Mouse (Mus musculus) thymus, adult 2 months (tissue): ENCODE measurements around the gene Zfp276. TPM values are rescaled to one million over a fixed set of nuclear protein-coding genes. Genes with fewer than 3 reads are reported as not detected.
"Not testable (repeated sequence)": the region's sequence is repeated elsewhere in the genome, so short reads cannot be mapped to it uniquely, and the experiment has no call there.

ENCODE experiments used
- DNase-seq: peaks from one replicate; pipeline ENCODE4 v3.0.0; 2021
- H3K27ac ChIP-seq: fragments of 200-500 bp; 2 replicates; pipeline ENCODE4 v1.5.1; 2012; ENCODE audit warnings: low read length, control low read depth; ENCODE audit not compliant: control insufficient read depth, insufficient read depth
- H3K27me3 ChIP-seq: fragments of 200-500 bp; 2 replicates; pipeline ENCODE4 v1.6.1; 2012; ENCODE audit warnings: mild to moderate bottlenecking, low read length, moderate library complexity, mixed read lengths; ENCODE audit not compliant: control insufficient read depth, insufficient read depth
- H3K36me3 ChIP-seq: fragments of 200-500 bp; 2 replicates; pipeline ENCODE4 v1.6.1; 2012; ENCODE audit warnings: mild to moderate bottlenecking, low read length, moderate library complexity; ENCODE audit not compliant: control insufficient read depth, insufficient read depth
- H3K4me1 ChIP-seq: fragments of 200-500 bp; replicated peaks from 2 replicates; pipeline ENCODE4 v1.6.1; 2012; ENCODE audit warnings: low read length; ENCODE audit not compliant: control insufficient read depth, insufficient read depth
- H3K4me3 ChIP-seq: fragments of 200-500 bp; 2 replicates; pipeline ENCODE4 v1.5.1; 2012; ENCODE audit warnings: mild to moderate bottlenecking, low read length, control low read depth, moderate library complexity; ENCODE audit not compliant: control insufficient read depth, insufficient read depth
- CTCF ChIP-seq: fragments of 200-500 bp; IDR thresholded peaks from 2 replicates; pipeline ENCODE4 v1.5.1; 2012; ENCODE audit warnings: mild to moderate bottlenecking, control low read depth, low read length, moderate library complexity, borderline replicate concordance; ENCODE audit not compliant: control insufficient read depth, poor library complexity, insufficient read depth; ENCODE audit errors: extremely low read depth
- POLR2A ChIP-seq: fragments of 200-500 bp; IDR thresholded peaks from 2 replicates; pipeline ENCODE4 v1.6.1; 2012; ENCODE audit warnings: mild to moderate bottlenecking, low read length, control low read depth, moderate library complexity; ENCODE audit not compliant: control insufficient read depth, poor library complexity, insufficient read depth; ENCODE audit errors: extremely low read depth
- WGBS: fragments of 180-500 bp; shearing (Covaris S2); methylation state at CpG from one replicate; pipeline ENCODE4 v1.1.7; 2018; 5-methylcytosine and 5-hydroxymethylcytosine counted together
- polyA plus RNA-seq: library from polyadenylated mRNA; depleted of rRNA; stranded (reverse); fragments of >200 nt; gene quantifications from 2 replicates; pipeline ENCODE4 v1.2.3, GENCODE M21; 2012

Zfp276 gene
- polyA plus RNA-seq, 1 experiment: 82.4 TPM

DNA sequence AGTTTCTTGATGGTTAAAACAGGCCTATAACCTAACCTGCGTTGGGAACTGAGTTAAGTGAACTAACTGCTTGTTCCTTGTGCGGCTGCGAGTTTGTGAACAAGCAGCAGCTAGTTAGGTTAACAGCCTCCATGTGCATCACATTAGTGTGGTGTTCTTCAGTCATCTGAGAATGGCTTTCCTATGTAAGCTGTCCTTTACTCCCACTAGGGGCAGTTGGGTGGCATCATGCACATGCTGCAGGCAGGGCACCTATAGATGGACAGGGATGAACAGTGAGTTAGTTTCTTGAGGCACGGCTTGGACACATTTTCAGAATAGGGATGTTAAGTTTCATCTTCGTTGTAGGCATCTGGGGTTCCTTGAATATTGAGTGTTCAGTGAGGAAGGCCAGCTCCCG, 1.2 kb downstream of the Zfp276 start:
- WGBS: 67% methylated on average over 6 of the region's 6 CpGs
- Histone ChIP-seq H3K27me3 (no peaks in the 10 kb centered on the region), H3K36me3 (peaks cover 4% of the 10 kb centered on the region; the same call in 1 of the 2 replicates), H3K4me1 (peaks cover 15% of the 10 kb centered on the region), H3K27ac (no peak overlapping the region), H3K4me3 (no peak overlapping the region)
- TF ChIP-seq POLR2A (no peak), CTCF (no peak)
- DNase-seq: no peak

DNA sequence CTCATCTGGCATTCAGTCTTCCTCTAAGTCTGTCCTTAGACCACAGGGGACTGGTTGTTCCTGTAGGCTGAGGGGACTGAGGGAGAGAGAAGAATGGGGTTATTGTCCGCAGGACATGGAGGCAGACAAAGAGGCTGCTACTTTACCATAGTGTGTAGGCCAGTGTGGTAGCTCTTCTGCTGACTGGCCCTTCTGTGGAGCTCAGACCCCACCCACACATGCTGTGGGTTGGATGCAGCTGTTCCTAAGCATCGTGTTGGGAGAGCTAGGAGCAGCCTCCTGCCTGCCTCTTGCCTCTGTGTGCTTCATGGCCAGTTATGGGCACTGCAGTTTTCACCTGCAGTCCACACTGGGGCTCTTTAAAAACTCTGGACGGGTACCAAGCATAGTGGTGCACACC, 3.1 kb downstream of the Zfp276 start:
- Histone ChIP-seq H3K27ac (no peak overlapping the region), H3K36me3 (peaks cover 9% of the 10 kb centered on the region; the same call in 1 of the 2 replicates), H3K4me1 (peaks cover 15% of the 10 kb centered on the region), H3K27me3 (no peaks in the 10 kb centered on the region), H3K4me3 (no peak overlapping the region)
- WGBS: 93% methylated on average over 3 of the region's 3 CpGs
- no peak for DNase-seq
- TF ChIP-seq CTCF (no peak), POLR2A (no peak)

DNA sequence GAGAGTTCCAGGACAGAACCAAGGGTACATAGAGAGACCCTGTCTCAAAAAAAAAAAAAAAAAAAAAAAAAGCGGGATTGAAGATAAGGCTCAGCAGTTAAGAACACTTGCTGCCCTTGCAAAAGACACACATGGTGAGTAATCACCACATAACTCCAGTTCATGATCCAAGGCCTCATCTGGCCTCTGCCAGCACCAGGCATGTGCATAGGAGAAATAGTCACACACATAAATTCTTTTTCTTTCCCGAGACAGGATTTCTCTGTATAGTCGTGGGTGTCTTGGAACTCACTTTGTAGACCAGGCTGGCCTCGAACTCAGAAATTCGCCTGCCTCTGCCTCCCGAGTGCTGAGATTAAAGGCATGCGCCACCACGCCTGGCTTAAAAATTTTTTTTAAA, 3.6 kb downstream of the Zfp276 start:
- H3K27me3 ChIP-seq, H3K4me3 ChIP-seq, H3K27ac ChIP-seq, H3K36me3 ChIP-seq, DNase-seq: not testable (repeated sequence)
- WGBS: 96% methylated on average over 8 of the region's 8 CpGs
- peaks cover 15% of the 10 kb centered on the region for H3K4me1 ChIP-seq

GRCm38 (mm10) chr8:123267926-123268656, 14.1 kb downstream of the Zfp276 start:
- TF ChIP-seq POLR2A: no peak
- no peak for TF ChIP-seq CTCF
- Histone ChIP-seq H3K27ac (no peak overlapping the region), H3K27me3 (no peaks in the 10 kb centered on the region), H3K36me3 (peaks cover 48% of the 10 kb centered on the region), H3K4me3 (no peak overlapping the region), H3K4me1 (no peaks in the 10 kb centered on the region)
- 98% methylated on average over 14 of the region's 14 CpGs for WGBS
- DNase-seq: no peak

DNA sequence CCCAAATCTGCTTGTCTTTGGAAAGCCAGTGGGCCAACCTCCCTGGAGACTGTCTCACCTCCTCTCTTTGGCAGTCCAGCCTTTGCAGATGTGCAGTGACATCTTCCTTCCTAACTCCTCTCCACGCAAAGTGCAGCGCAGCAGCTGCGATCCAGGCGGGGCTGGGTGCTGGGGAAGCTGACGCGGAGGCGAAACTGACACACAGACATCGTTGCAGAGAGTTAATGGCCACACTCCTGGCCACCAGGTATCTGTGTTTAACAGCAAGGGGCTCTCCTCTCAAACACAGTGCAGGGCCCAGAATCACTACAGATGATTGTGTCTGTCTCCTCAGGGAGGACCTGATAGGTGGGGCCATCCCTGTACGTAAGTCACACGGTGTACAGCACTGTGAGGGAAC, 17.2 kb downstream of the Zfp276 start:
- TF ChIP-seq CTCF (no peak), POLR2A (no peak)
- no peak for DNase-seq
- no peaks in the 10 kb centered on the region for H3K27me3 ChIP-seq
- H3K36me3 ChIP-seq: peaks cover 21% of the 10 kb centered on the region
- H3K4me3 ChIP-seq: no peak overlapping the region
- WGBS: 95% methylated on average over 10 of the region's 10 CpGs
- no peak overlapping the region for H3K27ac ChIP-seq
- no peaks in the 10 kb centered on the region for H3K4me1 ChIP-seq

- DNase-seq: no peak
- H3K4me3 ChIP-seq: no peak overlapping the region
- no peak for TF ChIP-seq POLR2A
- TF ChIP-seq CTCF: no peak
- peaks cover 13% of the 10 kb centered on the region for H3K36me3 ChIP-seq
- H3K4me1 ChIP-seq: no peaks in the 10 kb centered on the region
- no peaks in the 10 kb centered on the region for H3K27me3 ChIP-seq
- H3K27ac ChIP-seq: no peak overlapping the region
- 86% methylated on average over 4 of the region's 4 CpGs for WGBS
These were observed 17.9 kb downstream of the Zfp276 start for GRCm38 (mm10) chr8:123271901-123272300.

DNA sequence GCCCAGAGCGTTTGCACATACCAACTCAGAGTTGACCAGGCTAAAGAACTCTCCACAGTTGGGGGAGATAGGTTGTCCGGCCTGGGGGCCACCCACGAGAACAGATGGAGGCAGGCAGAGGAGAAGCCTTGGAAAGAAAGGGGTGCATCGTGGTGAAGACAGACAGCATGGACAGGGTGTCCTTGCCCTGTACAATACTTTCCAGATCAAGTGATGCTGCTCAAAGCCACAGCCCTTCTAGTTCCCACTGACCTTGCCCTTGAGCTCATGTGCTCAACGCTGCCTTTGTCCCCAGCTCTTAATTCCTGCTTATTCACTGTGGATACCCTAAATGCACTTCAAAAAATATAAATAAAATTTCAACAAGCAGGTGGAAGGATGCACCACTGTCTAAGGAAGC, 20.5 kb downstream of the Zfp276 start:
- WGBS: 95% methylated on average over 5 of the region's 5 CpGs

DNA sequence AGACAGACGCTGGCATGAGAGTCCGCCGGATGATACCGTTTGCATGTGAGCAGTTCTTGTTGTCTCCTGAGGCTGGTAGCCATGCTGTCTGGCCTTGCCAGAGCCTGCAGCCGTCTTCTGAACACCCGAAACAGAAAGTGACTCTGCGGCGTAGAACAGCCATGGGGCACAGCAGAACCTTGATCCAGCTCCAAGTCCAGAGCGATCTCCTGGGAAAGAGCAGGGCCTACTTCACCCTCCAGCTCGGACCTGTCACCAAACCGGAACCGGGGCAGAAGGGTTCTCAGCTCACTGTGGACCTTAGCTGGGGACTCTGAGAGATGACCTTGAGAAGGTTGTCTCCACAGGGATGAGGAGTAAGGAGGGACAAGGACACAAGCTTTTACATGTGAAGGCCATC, 21.1 kb downstream of the Zfp276 start:
- TF ChIP-seq CTCF (no peak), POLR2A (no peak)
- H3K27me3 ChIP-seq: no peaks in the 10 kb centered on the region
- no peak overlapping the region for H3K27ac ChIP-seq
- no peak for DNase-seq
- H3K4me1 ChIP-seq: no peaks in the 10 kb centered on the region
- no peak overlapping the region for H3K4me3 ChIP-seq
- 95% methylated on average over 12 of the region's 12 CpGs for WGBS
- H3K36me3 ChIP-seq: no peaks in the 10 kb centered on the region

More for the DNA sequence above, 20.5 kb downstream of the Zfp276 start:
- Histone ChIP-seq H3K27ac (no peak overlapping the region), H3K27me3 (no peaks in the 10 kb centered on the region), H3K4me1 (no peaks in the 10 kb centered on the region), H3K36me3 (no peaks in the 10 kb centered on the region), H3K4me3 (no peak overlapping the region)
- DNase-seq: no peak
- no peak for TF ChIP-seq POLR2A
- TF ChIP-seq CTCF: no peak
